Mouse (Mus musculus) midbrain, embryonic 14.5 days (tissue): ENCODE measurements at regions not wholly inside any gene's neighbourhood (a gene's known extent, or its start where the extent isn't known, plus 50 kb on each side); places are given as distances from the start of the nearest gene placed in this dataset.

Experiments used
- ATAC-seq: fragments of 200-750 bp; cut with Nextera tagmentation; 2 replicates; pipeline ENCODE4 v1.8.0; 2017; ENCODE audit warnings: moderate number of reproducible peaks, moderate library complexity; ENCODE audit not compliant: low FRiP score, low TSS enrichment
- DNase-seq: peaks from one replicate; pipeline ENCODE4 v3.0.0-alpha.2; 2015
- H3K27ac ChIP-seq: fragments of 300-500 bp; sonication (generic); replicated peaks from 2 replicates; pipeline ENCODE4 v1.5.1; 2014; ENCODE audit warnings: mild to moderate bottlenecking, low read depth, low read length, moderate library complexity
- H3K27me3 ChIP-seq: fragments of 300-500 bp; sonication (generic); 2 replicates; pipeline ENCODE4 v1.6.1; 2014; ENCODE audit warnings: low read length, control low read depth, mixed read lengths; ENCODE audit not compliant: control insufficient read depth, insufficient read depth
- H3K36me3 ChIP-seq: fragments of 300-500 bp; sonication (generic); 2 replicates; pipeline ENCODE4 v1.6.1; 2014; ENCODE audit warnings: low read length, control low read depth; ENCODE audit not compliant: control insufficient read depth, insufficient read depth
- H3K4me1 ChIP-seq: fragments of 300-500 bp; sonication (generic); 2 replicates; pipeline ENCODE4 v1.6.1; 2014; ENCODE audit warnings: mild to moderate bottlenecking, antibody characterized with exemption, low read length, control low read depth; ENCODE audit not compliant: control insufficient read depth, insufficient read depth
- H3K4me2 ChIP-seq: fragments of 300-500 bp; sonication (generic); 2 replicates; pipeline ENCODE4 v1.6.1; 2014; ENCODE audit warnings: mild to moderate bottlenecking, low read length, moderate library complexity
- H3K4me3 ChIP-seq: fragments of 300-500 bp; sonication (generic); replicated peaks from 2 replicates; pipeline ENCODE4 v1.5.1; 2014; ENCODE audit warnings: low read depth, low read length
- H3K9ac ChIP-seq: fragments of 300-500 bp; sonication (generic); replicated peaks from 2 replicates; pipeline ENCODE4 v1.6.1; 2014; ENCODE audit warnings: mild to moderate bottlenecking, low read length, moderate library complexity
- H3K9me3 ChIP-seq: fragments of 300-500 bp; sonication (generic); 2 replicates; pipeline ENCODE4 v1.6.1; 2016; ENCODE audit warnings: low read length, control low read depth, mixed read lengths; ENCODE audit not compliant: control insufficient read depth
- WGBS: fragments of 180-500 bp; shearing (Covaris S2); extraction: QIAGEN DNeasy Blood & Tissue Kit; methylation state at CpG from one replicate; pipeline ENCODE4 v1.1.7; 2014; 5-methylcytosine and 5-hydroxymethylcytosine counted together

DNA sequence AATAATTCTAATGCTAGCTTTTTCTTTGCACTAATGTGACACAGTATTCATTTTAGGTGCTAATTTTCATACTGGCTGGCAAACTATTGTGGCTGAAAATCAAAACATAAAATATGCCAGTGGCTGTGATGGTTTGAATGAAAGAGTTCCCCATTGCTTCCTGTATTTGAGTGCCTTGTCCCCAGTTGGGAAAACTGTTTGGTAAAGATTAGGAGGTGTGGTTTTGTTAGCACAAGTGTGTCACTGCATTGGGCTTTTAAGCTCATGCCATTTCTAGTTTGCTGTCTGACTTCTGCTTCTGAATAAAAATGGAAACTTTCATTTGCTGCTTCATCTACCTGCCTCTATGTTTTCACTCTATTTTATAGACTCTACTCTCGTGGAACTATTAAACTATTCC lies 768.6 kb upstream of the Tmprss15 start:
- Histone ChIP-seq H3K27me3 (no peaks in the 10 kb centered on the region), H3K9me3 (no peaks in the 10 kb centered on the region), H3K27ac (no peak overlapping the region), H3K4me3 (no peak overlapping the region), H3K9ac (no peak overlapping the region), H3K36me3 (no peaks in the 10 kb centered on the region), H3K4me2 (no peak overlapping the region), H3K4me1 (no peaks in the 10 kb centered on the region)
- DNase-seq (no peak), ATAC-seq (no peak)
- 69% methylated on average over 1 of the region's 1 CpGs for WGBS

DNA sequence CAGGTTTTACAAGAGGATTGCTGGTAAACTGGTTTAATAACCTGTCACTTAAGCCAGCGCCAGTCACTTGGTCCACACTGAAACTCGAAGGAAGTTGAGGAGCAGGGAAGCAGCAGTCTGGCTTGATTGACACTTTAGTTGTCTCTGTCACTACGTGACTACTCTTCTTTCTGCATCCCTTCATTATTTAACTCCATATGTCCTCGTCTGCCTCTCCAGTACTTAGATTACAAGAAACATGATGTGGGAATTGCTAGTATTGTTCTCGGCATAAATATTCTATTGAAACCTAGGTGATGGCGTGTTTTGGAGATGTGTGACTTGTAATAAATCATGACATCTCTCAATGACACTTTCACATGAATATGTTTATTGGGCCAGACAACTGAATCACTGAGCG lies 758.3 kb upstream of the Tmprss15 start:
- Histone ChIP-seq H3K4me1 (no peaks in the 10 kb centered on the region), H3K27me3 (no peaks in the 10 kb centered on the region), H3K36me3 (no peaks in the 10 kb centered on the region), H3K4me3 (no peak overlapping the region), H3K9me3 (no peaks in the 10 kb centered on the region), H3K4me2 (no peak overlapping the region), H3K27ac (no peak overlapping the region), H3K9ac (no peak overlapping the region)
- ATAC-seq (no peak; the same call in 1 of the 2 replicates), DNase-seq (peak; percentile 40)
- WGBS: 64% methylated on average over 7 of the region's 7 CpGs

DNA sequence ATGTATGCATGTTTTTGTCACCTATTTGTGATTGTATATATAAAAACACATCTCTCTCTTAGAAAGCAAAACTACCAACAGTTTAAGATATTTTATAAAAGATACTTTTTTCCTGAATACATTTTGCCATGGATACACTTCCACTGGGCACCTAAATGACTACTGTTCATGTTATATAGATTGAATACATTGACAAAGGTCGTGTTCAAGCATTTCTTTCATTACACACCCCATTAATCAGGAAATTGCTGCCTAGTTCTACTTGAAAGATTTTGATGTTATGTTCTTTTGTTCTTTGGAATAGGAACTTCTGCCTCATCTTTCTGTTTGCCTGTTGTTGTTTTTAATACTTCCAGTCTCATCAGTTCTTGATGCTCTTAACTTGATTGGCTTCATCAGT lies 726.0 kb upstream of the Tmprss15 start:
- Histone ChIP-seq H3K9ac (no peak overlapping the region), H3K36me3 (no peaks in the 10 kb centered on the region), H3K4me1 (no peaks in the 10 kb centered on the region), H3K4me2 (no peak overlapping the region), H3K4me3 (no peak overlapping the region), H3K9me3 (no peaks in the 10 kb centered on the region), H3K27me3 (no peaks in the 10 kb centered on the region), H3K27ac (no peak overlapping the region)
- DNase-seq (no peak), ATAC-seq (no peak)
- WGBS: 46% methylated on average over 1 of the region's 1 CpGs

DNA sequence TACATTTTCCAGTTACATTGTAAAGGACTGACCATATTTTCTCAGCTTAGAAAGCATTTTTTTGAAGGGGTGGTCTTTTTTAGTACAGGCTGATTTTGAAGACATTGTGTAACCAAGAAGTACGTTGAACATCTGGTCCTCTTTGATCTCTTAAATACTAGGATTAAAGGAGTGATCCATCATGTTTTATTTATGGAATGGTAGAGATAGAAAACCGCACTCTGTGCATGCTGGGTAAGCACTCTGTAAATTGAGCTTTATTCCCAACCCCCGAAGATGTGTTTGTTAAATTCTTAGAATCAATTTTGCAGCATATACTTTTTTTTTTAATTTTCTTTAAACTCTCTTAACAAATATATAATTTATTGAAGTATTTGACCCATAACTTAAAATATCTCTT lies 687.8 kb upstream of the Tmprss15 start:
- no peaks in the 10 kb centered on the region for H3K9me3 ChIP-seq
- H3K4me1 ChIP-seq: no peaks in the 10 kb centered on the region
- H3K9ac ChIP-seq: no peak overlapping the region
- no peak overlapping the region for H3K4me2 ChIP-seq
- WGBS: 36% methylated on average over 3 of the region's 3 CpGs
- H3K27ac ChIP-seq: no peak overlapping the region
- DNase-seq (peak; percentile 20), ATAC-seq (peak; percentile 50; the same call in 1 of the 2 replicates)
- no peak overlapping the region for H3K4me3 ChIP-seq
- H3K27me3 ChIP-seq: no peaks in the 10 kb centered on the region
- no peaks in the 10 kb centered on the region for H3K36me3 ChIP-seq
